Mouse (Mus musculus) forebrain, postnatal 0 days (tissue): ENCODE measurements at regions not wholly inside any gene's neighbourhood (a gene's known extent, or its start where the extent isn't known, plus 50 kb on each side); places are given as distances from the start of the nearest gene placed in this dataset.

Experiments
- ATAC-seq: fragments of 200-750 bp; cut with Nextera tagmentation; 2 replicates; pipeline ENCODE4 v1.8.0; 2017; ENCODE audit warnings: mild to moderate bottlenecking, moderate library complexity
- DNase-seq: peaks from one replicate; pipeline ENCODE4 v3.0.0-alpha.2; 2015
- H3K27ac ChIP-seq: fragments of 300-500 bp; sonication (generic); 2 replicates; pipeline ENCODE4 v1.5.1; 2014; ENCODE audit warnings: low read depth, mild to moderate bottlenecking, antibody characterized with exemption, low read length, moderate library complexity, mixed read lengths
- H3K27me3 ChIP-seq: fragments of 300-500 bp; sonication (generic); 2 replicates; pipeline ENCODE4 v1.6.1; 2014; ENCODE audit warnings: mild to moderate bottlenecking, low read length, mixed read lengths; ENCODE audit not compliant: insufficient read depth
- H3K36me3 ChIP-seq: fragments of 300-500 bp; sonication (generic); 2 replicates; pipeline ENCODE4 v1.6.1; 2014; ENCODE audit warnings: mild to moderate bottlenecking, moderate library complexity; ENCODE audit not compliant: insufficient read depth
- H3K4me1 ChIP-seq: fragments of 300-500 bp; sonication (generic); 2 replicates; pipeline ENCODE4 v1.6.1; 2014; ENCODE audit warnings: antibody characterized with exemption; ENCODE audit not compliant: insufficient read depth
- H3K4me2 ChIP-seq: fragments of 300-500 bp; sonication (generic); 2 replicates; pipeline ENCODE4 v1.6.1; 2014; ENCODE audit warnings: low read depth, mild to moderate bottlenecking, moderate library complexity
- H3K4me3 ChIP-seq: fragments of 300-500 bp; sonication (generic); 2 replicates; pipeline ENCODE4 v1.5.1; 2014; ENCODE audit warnings: low read depth, low read length, mixed read lengths
- H3K9ac ChIP-seq: fragments of 300-500 bp; sonication (generic); 2 replicates; pipeline ENCODE4 v1.6.1; 2014; ENCODE audit warnings: mild to moderate bottlenecking
- H3K9me3 ChIP-seq: fragments of 300-500 bp; sonication (generic); 2 replicates; pipeline ENCODE4 v1.6.1; 2016; ENCODE audit warnings: low read length
- CTCF ChIP-seq: sonication (generic); IDR thresholded peaks from 2 replicates; pipeline ENCODE4 v1.5.1; 2016; ENCODE audit warnings: antibody characterized with exemption, control low read depth, low read depth
- WGBS: fragments of 180-500 bp; shearing (Covaris S2); extraction: QIAGEN DNeasy Blood & Tissue Kit; methylation state at CpG from one replicate; pipeline ENCODE4 v1.1.7; 2014; 5-methylcytosine and 5-hydroxymethylcytosine counted together

GRCm38 (mm10) chr14:16136187-16136586 lies 112.9 kb upstream of the Ngly1 start:
- no peaks in the 10 kb centered on the region for H3K36me3 ChIP-seq
- no peaks in the 10 kb centered on the region for H3K9me3 ChIP-seq
- H3K4me2 ChIP-seq = no peak overlapping the region
- H3K27ac ChIP-seq = no peak overlapping the region
- H3K9ac ChIP-seq = no peak overlapping the region
- ATAC-seq (peak; percentile 56; the same call in 1 of the 2 replicates), DNase-seq (peak; percentile 16)
- no peaks in the 10 kb centered on the region for H3K4me1 ChIP-seq
- no peaks in the 10 kb centered on the region for H3K27me3 ChIP-seq
- no peak for TF ChIP-seq CTCF
- 58% methylated on average over 3 of the region's 3 CpGs for WGBS
- H3K4me3 ChIP-seq = no peak overlapping the region

DNA sequence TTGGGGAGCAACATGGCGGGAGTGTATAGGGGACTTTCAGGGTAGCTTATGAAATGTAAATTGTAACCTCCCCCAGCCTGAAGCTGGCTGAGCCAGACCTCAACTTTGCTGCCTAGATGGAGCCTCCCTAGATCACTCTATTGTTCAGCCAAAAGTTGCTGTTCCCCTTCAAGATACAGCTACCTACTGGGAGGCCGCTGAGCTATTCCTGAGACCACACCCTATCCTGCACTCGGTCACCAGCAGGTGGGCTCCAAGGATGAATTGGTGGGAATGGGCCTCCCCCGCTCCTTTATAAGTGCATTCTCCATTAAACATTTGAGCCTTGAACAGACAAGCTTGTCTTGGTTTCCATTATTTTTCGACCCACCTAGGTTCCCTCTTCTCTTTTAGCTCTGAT lies 104.8 kb upstream of the Ngly1 start:
- no peak for ATAC-seq
- no peak overlapping the region for H3K4me2 ChIP-seq

GRCm38 (mm10) chr14:16146811-16147210 lies 102.3 kb upstream of the Ngly1 start:
- no peak overlapping the region for H3K9ac ChIP-seq
- no peak for ATAC-seq
- no peaks in the 10 kb centered on the region for H3K36me3 ChIP-seq
- DNase-seq = no peak
- no peaks in the 10 kb centered on the region for H3K27me3 ChIP-seq
- no peaks in the 10 kb centered on the region for H3K9me3 ChIP-seq
- no peak overlapping the region for H3K4me2 ChIP-seq
- no peak overlapping the region for H3K4me3 ChIP-seq
- TF ChIP-seq CTCF = no peak
- no peak overlapping the region for H3K27ac ChIP-seq
- no peaks in the 10 kb centered on the region for H3K4me1 ChIP-seq
- WGBS = 46% methylated on average over 4 of the region's 4 CpGs

More for the DNA sequence above, 104.8 kb upstream of the Ngly1 start:
- H3K27me3 ChIP-seq = no peaks in the 10 kb centered on the region
- no peak overlapping the region for H3K27ac ChIP-seq
- H3K4me3 ChIP-seq = no peak overlapping the region
- no peaks in the 10 kb centered on the region for H3K9me3 ChIP-seq
- no peaks in the 10 kb centered on the region for H3K4me1 ChIP-seq
- H3K9ac ChIP-seq = no peak overlapping the region
- DNase-seq = no peak
- no peaks in the 10 kb centered on the region for H3K36me3 ChIP-seq
- WGBS = 91% methylated on average over 5 of the region's 5 CpGs
- TF ChIP-seq CTCF = no peak

DNA sequence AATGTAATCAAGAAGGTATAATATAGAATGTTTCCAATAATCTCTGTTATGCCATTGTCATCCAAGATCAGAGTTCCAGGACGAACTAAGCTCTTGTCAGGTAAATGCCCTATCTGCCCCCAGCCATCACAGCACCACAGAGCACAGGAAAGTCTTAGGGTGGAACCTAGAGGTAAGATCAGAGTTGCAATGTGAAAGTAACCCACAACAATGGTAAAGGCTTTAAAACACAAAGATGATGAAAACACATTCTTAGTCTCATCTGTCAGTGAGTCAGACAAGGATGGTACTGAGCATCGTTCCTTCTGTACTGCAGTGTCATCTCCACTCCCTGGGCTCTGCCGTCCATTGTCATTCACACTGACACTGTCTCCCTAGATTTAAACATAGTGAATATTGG lies 97.3 kb upstream of the Ngly1 start:
- Histone ChIP-seq H3K9ac (no peak overlapping the region), H3K4me2 (no peak overlapping the region), H3K9me3 (no peaks in the 10 kb centered on the region), H3K27ac (no peak overlapping the region), H3K27me3 (no peaks in the 10 kb centered on the region), H3K4me3 (no peak overlapping the region), H3K4me1 (no peaks in the 10 kb centered on the region), H3K36me3 (no peaks in the 10 kb centered on the region)
- 86% methylated on average over 3 of the region's 3 CpGs for WGBS
- TF ChIP-seq CTCF = no peak
- ATAC-seq (no peak), DNase-seq (no peak)

- Histone ChIP-seq H3K9ac (no peak overlapping the region), H3K4me2 (no peak overlapping the region), H3K4me1 (no peaks in the 10 kb centered on the region), H3K36me3 (no peaks in the 10 kb centered on the region), H3K27me3 (no peaks in the 10 kb centered on the region), H3K9me3 (no peaks in the 10 kb centered on the region), H3K4me3 (no peak overlapping the region), H3K27ac (no peak overlapping the region)
- DNase-seq (no peak), ATAC-seq (peak; percentile 38)
- WGBS = 20% methylated on average over 3 of the region's 3 CpGs
- TF ChIP-seq CTCF = no peak
These were observed 96.4 kb upstream of the Ngly1 start for GRCm38 (mm10) chr14:16152702-16153101.

GRCm38 (mm10) chr14:16155106-16155505 lies 94.0 kb upstream of the Ngly1 start:
- H3K9ac ChIP-seq = no peak overlapping the region
- no peak overlapping the region for H3K4me3 ChIP-seq
- TF ChIP-seq CTCF = no peak
- H3K36me3 ChIP-seq = no peaks in the 10 kb centered on the region
- no peaks in the 10 kb centered on the region for H3K9me3 ChIP-seq
- 72% methylated on average over 1 of the region's 1 CpGs for WGBS
- no peaks in the 10 kb centered on the region for H3K4me1 ChIP-seq
- DNase-seq (no peak), ATAC-seq (no peak)
- H3K27ac ChIP-seq = no peak overlapping the region
- H3K4me2 ChIP-seq = no peak overlapping the region
- no peaks in the 10 kb centered on the region for H3K27me3 ChIP-seq

DNA sequence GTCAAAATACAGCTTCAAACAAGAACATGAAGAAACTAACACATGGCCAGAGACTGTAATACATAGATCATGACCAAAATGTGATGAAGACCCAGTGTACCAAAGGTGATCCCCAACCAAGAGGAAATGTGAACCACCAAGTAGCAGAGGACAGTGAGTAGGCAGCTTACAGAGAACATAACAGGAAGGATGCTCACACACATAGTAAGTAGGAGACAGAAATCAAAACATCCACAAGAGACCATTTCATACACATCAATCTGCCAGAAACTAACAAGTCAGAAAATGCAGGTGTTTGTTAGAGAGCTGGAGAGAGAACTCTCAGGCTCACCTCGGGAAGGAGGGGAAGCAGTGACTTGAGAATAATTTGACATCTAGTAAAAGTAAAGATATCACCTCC lies 78.9 kb upstream of the Ngly1 start:
- WGBS = 57% methylated on average over 1 of the region's 1 CpGs
- H3K27ac ChIP-seq = no peak overlapping the region
- H3K4me1 ChIP-seq = no peaks in the 10 kb centered on the region
- no peak overlapping the region for H3K4me2 ChIP-seq
- TF ChIP-seq CTCF = no peak
- H3K4me3 ChIP-seq = no peak overlapping the region
- ATAC-seq (no peak), DNase-seq (no peak)
- no peaks in the 10 kb centered on the region for H3K27me3 ChIP-seq
- no peaks in the 10 kb centered on the region for H3K36me3 ChIP-seq
- no peak overlapping the region for H3K9ac ChIP-seq
- no peaks in the 10 kb centered on the region for H3K9me3 ChIP-seq

DNA sequence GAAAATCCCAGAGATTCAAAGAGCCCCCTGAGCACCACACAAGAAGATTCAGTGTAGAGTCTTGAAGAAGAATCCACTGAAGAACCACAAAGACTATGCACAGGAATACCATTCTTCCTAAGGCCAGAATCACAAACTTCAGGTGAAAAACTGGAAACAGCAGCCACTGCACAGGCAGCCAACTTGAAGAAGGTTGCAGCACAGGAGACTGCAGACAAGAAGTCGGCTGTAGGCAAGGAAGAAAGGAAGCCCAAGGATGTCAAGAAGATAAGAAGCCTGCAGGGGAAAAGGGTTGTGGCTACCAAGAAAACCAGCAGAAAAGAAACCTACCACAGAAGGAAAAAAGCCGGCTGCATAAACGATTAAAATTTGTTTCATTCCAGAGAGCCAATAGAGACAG lies 76.8 kb upstream of the Ngly1 start:
- no peak overlapping the region for H3K27ac ChIP-seq
- 95% methylated on average over 3 of the region's 3 CpGs for WGBS
- no peaks in the 10 kb centered on the region for H3K4me1 ChIP-seq
- peaks cover 5% of the 10 kb centered on the region; the same call in 1 of the 2 replicates for H3K9me3 ChIP-seq
- H3K4me3 ChIP-seq = no peak overlapping the region
- no peak for DNase-seq
- no peak overlapping the region for H3K4me2 ChIP-seq
- no peak for TF ChIP-seq CTCF
- no peak for ATAC-seq
- no peaks in the 10 kb centered on the region for H3K27me3 ChIP-seq
- H3K36me3 ChIP-seq = no peaks in the 10 kb centered on the region
- no peak overlapping the region for H3K9ac ChIP-seq
